Mouse (Mus musculus) midbrain, embryonic 16.5 days (tissue): ENCODE measurements around the gene Map2. TPM values are rescaled to one million over a fixed set of nuclear protein-coding genes. Genes with fewer than 3 reads are reported as not detected.

Experiments
- ATAC-seq: fragments of 200-750 bp; cut with Nextera tagmentation; 2 replicates; pipeline ENCODE4 v1.8.0; 2017; ENCODE audit warnings: moderate TSS enrichment
- H3K27ac ChIP-seq: fragments of 300-500 bp; sonication (generic); 2 replicates; pipeline ENCODE4 v1.5.1; 2014; ENCODE audit warnings: mild to moderate bottlenecking, low read length, mixed read lengths
- H3K27me3 ChIP-seq: fragments of 300-500 bp; sonication (generic); 2 replicates; pipeline ENCODE4 v1.6.1; 2014; ENCODE audit warnings: low read depth, low read length, mixed read lengths; ENCODE audit not compliant: control insufficient read depth, insufficient read depth
- H3K36me3 ChIP-seq: fragments of 300-500 bp; sonication (generic); 2 replicates; pipeline ENCODE4 v1.6.1; 2014; ENCODE audit warnings: mild to moderate bottlenecking, low read length, moderate library complexity, mixed read lengths; ENCODE audit not compliant: control insufficient read depth, insufficient read depth
- H3K4me1 ChIP-seq: fragments of 300-500 bp; sonication (generic); 2 replicates; pipeline ENCODE4 v1.6.1; 2014; ENCODE audit warnings: mild to moderate bottlenecking, low read length, mixed read lengths; ENCODE audit not compliant: control insufficient read depth, insufficient read depth
- H3K4me2 ChIP-seq: fragments of 300-500 bp; sonication (generic); 2 replicates; pipeline ENCODE4 v1.6.1; 2014; ENCODE audit warnings: mild to moderate bottlenecking, low read length, mixed read lengths
- H3K4me3 ChIP-seq: fragments of 300-500 bp; sonication (generic); 2 replicates; pipeline ENCODE4 v1.5.1; 2014; ENCODE audit warnings: low read depth, mild to moderate bottlenecking, low read length, moderate library complexity, mixed read lengths
- H3K9ac ChIP-seq: fragments of 300-500 bp; sonication (generic); 2 replicates; pipeline ENCODE4 v1.6.1; 2014; ENCODE audit warnings: low read depth, low read length, mixed read lengths
- H3K9me3 ChIP-seq: fragments of 300-500 bp; sonication (generic); replicated peaks from 2 replicates; pipeline ENCODE4 v1.6.1; 2014; ENCODE audit warnings: mild to moderate bottlenecking, low read length, mixed read lengths; ENCODE audit not compliant: control insufficient read depth, poor library complexity, severe bottlenecking
- WGBS: fragments of 180-500 bp; shearing (Covaris S2); extraction: QIAGEN DNeasy Blood & Tissue Kit; methylation state at CpG from one replicate; pipeline ENCODE4 v1.1.7; 2014; 5-methylcytosine and 5-hydroxymethylcytosine counted together
- polyA plus RNA-seq: library from polyadenylated mRNA; unstranded; fragments of >200 nt; fragmentation: Nextera tagmentation; extraction: Ambion mirVana; gene quantifications from 2 replicates; pipeline ENCODE4 v1.2.1, GENCODE M21; 2015

The Map2 gene
- polyA plus RNA-seq: 430 and 474 TPM in 2 replicates

- H3K4me1 ChIP-seq: peaks cover 14% of the 10 kb centered on the region
- peak; percentile 96 for ATAC-seq
Measured at GRCm38 (mm10) chr1:66175041-66175665, at the start of gene Map2. Gene Map2, plus strand, starts transcription at chr1:66175273.

GRCm38 (mm10) chr1:66133014-66133413, 42.1 kb upstream of the Map2 start:
- ATAC-seq: no peak
- Histone ChIP-seq H3K4me2 (no peak overlapping the region), H3K4me3 (no peak overlapping the region), H3K27me3 (no peaks in the 10 kb centered on the region), H3K9ac (no peak overlapping the region), H3K36me3 (no peaks in the 10 kb centered on the region), H3K27ac (no peak overlapping the region), H3K9me3 (no peaks in the 10 kb centered on the region), H3K4me1 (no peaks in the 10 kb centered on the region)

More at GRCm38 (mm10) chr1:66175041-66175665, at the start of gene Map2:
- Histone ChIP-seq H3K4me3 (peak within 1 kb of the TSS; percentile 70), H3K9me3 (no peaks in the 10 kb centered on the region), H3K27ac (peak within 1 kb of the TSS; percentile 90), H3K27me3 (no peaks in the 10 kb centered on the region), H3K4me2 (peak within 1 kb of the TSS; percentile 82), H3K9ac (peak within 1 kb of the TSS; percentile 84), H3K36me3 (no peaks in the 10 kb centered on the region)
- under 1% methylated on average over 30 of the region's 61 CpGs for WGBS

- Histone ChIP-seq H3K36me3 (no peaks in the 10 kb centered on the region), H3K4me1 (no peaks in the 10 kb centered on the region), H3K9ac (no peak overlapping the region), H3K27ac (no peak overlapping the region), H3K4me3 (no peak overlapping the region), H3K27me3 (no peaks in the 10 kb centered on the region), H3K4me2 (no peak overlapping the region), H3K9me3 (no peaks in the 10 kb centered on the region)
- ATAC-seq: no peak
Measured at GRCm38 (mm10) chr1:66135324-66135723, 39.7 kb upstream of the Map2 start.

GRCm38 (mm10) chr1:66140686-66141085, 34.4 kb upstream of the Map2 start:
- Histone ChIP-seq H3K27ac (no peak overlapping the region), H3K4me3 (no peak overlapping the region), H3K4me2 (no peak overlapping the region), H3K4me1 (no peaks in the 10 kb centered on the region), H3K36me3 (no peaks in the 10 kb centered on the region), H3K9ac (no peak overlapping the region), H3K9me3 (no peaks in the 10 kb centered on the region), H3K27me3 (no peaks in the 10 kb centered on the region)
- no peak for ATAC-seq
- WGBS: 82% methylated on average over 1 of the region's 1 CpGs

- H3K4me3 ChIP-seq: no peak overlapping the region
- no peak overlapping the region for H3K9ac ChIP-seq
- H3K4me1 ChIP-seq: peaks cover 14% of the 10 kb centered on the region
- 78% methylated on average over 3 of the region's 3 CpGs for WGBS
- no peaks in the 10 kb centered on the region for H3K27me3 ChIP-seq
- no peak for ATAC-seq
- no peak overlapping the region for H3K4me2 ChIP-seq
- no peaks in the 10 kb centered on the region for H3K9me3 ChIP-seq
- no peaks in the 10 kb centered on the region for H3K36me3 ChIP-seq
- H3K27ac ChIP-seq: no peak overlapping the region
Measured at GRCm38 (mm10) chr1:66145180-66145579, 29.9 kb upstream of the Map2 start.

- WGBS: 3% methylated on average over 2 of the region's 2 CpGs
- H3K4me2 ChIP-seq: peak overlapping the region; percentile 12; the same call in 1 of the 2 replicates
- H3K27ac ChIP-seq: peak overlapping the region; percentile 66
- H3K9me3 ChIP-seq: no peaks in the 10 kb centered on the region
- H3K27me3 ChIP-seq: no peaks in the 10 kb centered on the region
- no peaks in the 10 kb centered on the region for H3K36me3 ChIP-seq
- H3K4me1 ChIP-seq: peaks cover 14% of the 10 kb centered on the region
- no peak overlapping the region for H3K9ac ChIP-seq
- peak; percentile 88 for ATAC-seq
- no peak overlapping the region for H3K4me3 ChIP-seq
Measured at GRCm38 (mm10) chr1:66148825-66149514, 26.1 kb upstream of the Map2 start.

GRCm38 (mm10) chr1:66150806-66151205, 24.3 kb upstream of the Map2 start:
- H3K4me2 ChIP-seq: no peak overlapping the region
- no peak for ATAC-seq
- H3K4me1 ChIP-seq: peaks cover 14% of the 10 kb centered on the region
- H3K9me3 ChIP-seq: no peaks in the 10 kb centered on the region
- no peak overlapping the region for H3K4me3 ChIP-seq
- no peaks in the 10 kb centered on the region for H3K36me3 ChIP-seq
- no peak overlapping the region for H3K27ac ChIP-seq
- no peak overlapping the region for H3K9ac ChIP-seq
- no peaks in the 10 kb centered on the region for H3K27me3 ChIP-seq
- WGBS: 93% methylated on average over 3 of the region's 3 CpGs

GRCm38 (mm10) chr1:66157135-66157534, 17.9 kb upstream of the Map2 start:
- Histone ChIP-seq H3K4me3 (no peak overlapping the region), H3K27ac (no peak overlapping the region), H3K36me3 (no peaks in the 10 kb centered on the region), H3K9ac (no peak overlapping the region), H3K9me3 (no peaks in the 10 kb centered on the region), H3K27me3 (no peaks in the 10 kb centered on the region), H3K4me2 (no peak overlapping the region), H3K4me1 (no peaks in the 10 kb centered on the region)
- ATAC-seq: no peak
- 80% methylated on average over 2 of the region's 2 CpGs for WGBS

- no peak overlapping the region for H3K4me2 ChIP-seq
- no peaks in the 10 kb centered on the region for H3K27me3 ChIP-seq
- H3K9me3 ChIP-seq: no peaks in the 10 kb centered on the region
- H3K9ac ChIP-seq: no peak overlapping the region
- ATAC-seq: no peak
- H3K36me3 ChIP-seq: no peaks in the 10 kb centered on the region
- H3K4me1 ChIP-seq: no peaks in the 10 kb centered on the region
- H3K27ac ChIP-seq: no peak overlapping the region
- no peak overlapping the region for H3K4me3 ChIP-seq
Measured at GRCm38 (mm10) chr1:66157589-66157988, 17.5 kb upstream of the Map2 start.
